Mouse (Mus musculus) MN1 (cell line): ENCODE data around the gene Nrd1.
A peak's percentile ranks its signal among the peaks of the same experiment; 100 is the strongest.

Experiments used
- DNase-seq: peaks from one replicate; pipeline ENCODE4 v3.0.0-alpha.2; 2016; ENCODE audit warnings: low spot score

Gene Nrd1

DNA sequence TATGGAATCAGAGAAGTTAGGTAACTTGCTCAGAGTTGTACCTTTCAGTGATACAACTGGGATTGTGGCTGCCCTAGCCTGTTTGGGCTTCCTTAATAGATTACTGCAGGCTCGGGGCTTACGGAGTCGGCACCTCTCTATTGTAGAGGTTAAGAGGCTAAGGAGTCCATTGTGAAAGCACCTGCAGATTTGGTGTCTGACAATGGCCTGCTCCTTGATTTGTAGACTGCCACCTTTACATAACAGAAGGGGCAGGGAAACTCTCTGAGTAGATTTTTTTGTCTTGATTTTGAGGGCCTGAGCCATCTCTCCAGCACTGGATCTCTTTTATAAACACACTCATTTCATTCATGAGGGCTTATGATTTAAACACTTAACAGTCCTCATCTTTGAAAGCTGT, 26.1 kb downstream of the Nrd1 start:
- no peak for DNase-seq

DNA sequence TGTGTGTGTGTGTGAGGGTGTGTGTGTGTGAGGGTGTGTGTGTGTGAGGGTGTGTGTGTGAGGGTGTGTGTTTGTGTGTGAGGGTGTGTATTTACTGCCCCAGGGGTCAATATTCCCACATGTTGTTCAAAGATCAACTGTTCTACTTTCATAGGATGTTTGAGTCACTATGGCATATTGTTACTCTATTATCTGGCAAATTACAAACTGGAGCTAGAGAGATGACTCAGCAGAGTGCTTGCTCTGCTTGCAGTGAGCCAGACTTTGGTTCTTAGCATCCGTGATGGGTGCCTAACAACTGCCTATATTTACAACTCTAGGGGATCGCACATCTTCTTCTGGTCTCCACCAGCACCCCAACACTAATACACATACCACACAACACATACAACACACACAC, 29.4 kb downstream of the Nrd1 start:
- DNase-seq, result peak; percentile 6

DNA sequence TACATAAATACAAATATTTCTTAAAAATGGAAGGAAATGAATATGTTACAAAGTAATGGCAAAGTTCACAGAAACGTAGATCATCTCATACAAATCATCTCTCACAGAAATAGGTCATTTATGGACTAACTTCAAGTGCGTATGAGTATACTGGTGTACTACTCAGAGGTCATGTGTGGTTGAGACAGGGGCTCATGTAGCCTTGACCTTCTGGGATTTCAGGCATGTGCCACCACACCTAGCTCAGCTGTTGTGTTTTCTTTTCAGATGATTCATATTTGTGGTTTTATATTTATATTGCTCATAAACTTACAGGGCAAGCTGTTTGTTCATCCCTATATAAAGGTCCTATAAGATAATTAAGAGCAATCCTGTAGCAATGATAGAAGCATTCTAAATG, 29.8 kb downstream of the Nrd1 start:
- DNase-seq, result no peak

DNA sequence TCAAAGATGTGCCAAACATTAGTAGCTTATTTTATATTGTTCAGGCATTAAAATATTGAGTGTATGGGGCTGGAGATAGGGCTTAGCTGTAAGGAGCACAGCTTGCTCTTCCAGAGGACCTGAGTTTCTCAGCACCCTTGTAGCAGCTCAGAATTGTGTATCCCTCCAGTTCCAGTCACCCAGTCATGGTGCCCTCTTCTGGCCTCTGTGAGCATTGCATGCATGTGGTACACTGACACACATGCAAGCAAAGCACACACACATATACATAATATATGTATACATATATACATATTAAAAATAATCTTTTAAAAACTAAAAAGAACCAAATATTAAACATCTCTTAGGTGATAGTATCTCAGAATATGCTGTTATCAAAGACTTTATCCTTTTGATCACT, 35.9 kb downstream of the Nrd1 start:
- DNase-seq, result no peak

DNA sequence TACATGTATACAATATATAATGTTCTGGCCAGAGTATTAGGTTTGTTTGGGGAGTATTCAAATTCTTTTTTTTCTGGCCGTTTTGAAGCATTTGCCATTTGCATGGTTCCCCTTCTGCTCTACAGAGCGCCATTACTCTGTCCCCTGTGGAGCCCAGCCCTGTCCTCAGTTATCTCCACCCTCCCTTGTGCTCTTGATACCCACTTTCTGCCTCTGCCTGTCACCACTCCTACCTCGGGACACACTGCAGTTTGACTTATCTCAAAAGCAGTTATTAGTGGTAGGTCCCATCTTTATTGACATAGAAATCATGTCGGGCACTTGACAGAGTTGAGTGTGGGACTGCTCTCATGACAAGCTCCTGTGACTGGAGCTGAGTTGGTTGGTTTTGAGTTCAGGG, 42.3 kb downstream of the Nrd1 start:
- DNase-seq, result no peak

GRCm38 (mm10) chr4:109043294-109043693, 42.8 kb downstream of the Nrd1 start:
- DNase-seq, result no peak

GRCm38 (mm10) chr4:109043756-109044155, 43.3 kb downstream of the Nrd1 start:
- DNase-seq, result no peak

GRCm38 (mm10) chr4:109048258-109048657, 47.8 kb downstream of the Nrd1 start:
- DNase-seq, result no peak

DNA sequence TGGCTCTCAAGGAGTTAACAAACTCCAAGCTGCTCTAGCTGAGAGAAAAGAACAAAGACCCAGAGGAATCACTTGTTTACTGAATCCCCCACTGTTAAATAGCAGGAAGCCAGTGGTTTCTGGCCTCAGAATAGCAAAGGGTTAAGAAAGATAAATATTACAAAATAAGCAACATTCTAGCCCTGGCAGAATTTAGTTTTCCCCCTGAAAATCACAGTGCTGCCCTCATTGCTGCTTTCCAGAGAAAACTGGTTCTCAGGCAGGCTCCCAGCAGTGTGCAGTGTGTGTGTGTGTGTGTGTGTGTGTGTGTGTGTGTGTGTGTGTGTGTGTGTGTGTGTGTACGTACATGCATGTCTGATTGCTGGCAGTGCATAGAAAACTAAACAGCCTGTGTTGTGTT, 51.8 kb downstream of the Nrd1 start:
- DNase-seq, result no peak

DNA sequence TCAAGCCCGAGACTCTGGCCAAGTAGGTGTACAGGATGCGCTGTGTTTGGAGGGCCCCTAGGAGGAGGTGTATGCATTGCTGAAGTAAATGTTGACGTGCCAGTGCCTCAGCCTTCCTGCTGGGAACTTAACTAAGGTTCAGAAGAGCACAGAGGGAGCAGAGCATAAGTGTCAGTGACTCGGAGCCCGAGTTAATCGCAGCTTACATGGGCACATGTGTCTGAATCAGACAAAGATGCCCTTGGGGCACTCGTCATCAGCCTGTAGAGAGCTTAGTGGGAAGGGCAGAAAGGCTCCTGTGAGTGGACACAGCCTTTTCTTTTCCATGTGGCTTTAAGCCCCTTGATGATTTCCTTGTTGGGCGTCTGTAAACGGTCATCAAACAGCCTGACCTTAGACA, 53.5 kb downstream of the Nrd1 start:
- no peak for DNase-seq

DNA sequence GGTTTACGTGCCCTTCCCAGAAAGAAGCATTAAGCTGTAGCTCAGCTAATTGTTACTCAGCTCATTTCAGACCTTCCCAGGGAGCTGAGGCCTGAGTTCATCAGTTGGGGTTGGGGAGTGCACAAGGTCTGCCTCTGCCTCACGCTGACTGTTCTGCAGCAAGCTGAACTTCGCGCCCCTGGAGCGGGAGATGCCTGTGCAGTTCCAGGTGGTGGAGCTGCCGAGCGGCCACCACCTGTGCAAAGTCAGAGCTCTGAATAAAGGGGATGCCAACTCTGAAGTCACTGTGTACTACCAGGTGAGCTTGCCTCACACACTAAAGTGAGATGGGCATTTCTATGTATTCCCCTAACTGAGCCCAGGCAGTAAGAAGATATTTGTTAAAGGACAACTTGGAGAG, 55.9 kb downstream of the Nrd1 start:
- DNase-seq, result no peak

DNA sequence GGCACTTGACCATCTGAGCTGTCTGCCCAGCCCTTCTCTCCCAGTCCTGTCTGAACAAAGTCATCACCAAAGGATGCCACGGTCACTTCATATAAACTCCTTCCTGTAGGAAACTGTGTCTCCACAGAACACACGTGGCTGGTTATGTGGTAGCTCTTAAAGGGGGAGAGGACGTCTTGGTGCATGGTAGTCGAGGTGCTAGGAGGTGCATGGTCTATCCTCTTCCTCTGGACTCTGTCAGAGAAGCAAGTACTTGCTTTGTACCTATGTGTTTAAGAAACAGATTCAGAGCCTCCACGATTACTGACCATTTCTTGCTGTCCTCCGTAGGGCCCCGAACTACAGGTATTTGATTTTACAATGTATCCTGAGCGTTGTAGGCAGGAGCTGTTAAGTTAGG, 57.2 kb downstream of the Nrd1 start:
- no peak for DNase-seq

- no peak for DNase-seq
Observed at GRCm38 (mm10) chr4:109059255-109059821, 58.9 kb downstream of the Nrd1 start.

DNA sequence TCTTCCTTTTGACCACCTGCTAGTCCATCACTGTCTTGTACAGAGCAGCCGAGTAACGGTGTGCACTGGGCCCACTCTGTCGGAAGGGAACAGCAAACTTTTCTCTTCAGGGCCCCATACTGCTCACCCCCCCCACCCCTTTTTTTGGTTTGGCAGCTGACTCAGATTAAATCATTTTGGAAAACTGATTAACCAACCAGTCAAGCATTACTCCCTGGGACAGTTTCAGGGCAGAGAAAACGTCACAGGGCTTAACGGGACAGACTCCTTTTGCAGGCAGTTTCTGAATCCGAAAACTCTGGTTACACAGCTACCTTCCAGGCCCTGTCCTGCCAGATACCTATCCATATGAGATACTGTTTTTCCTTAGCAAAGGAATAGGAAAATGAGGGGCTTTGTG, 64.5 kb downstream of the Nrd1 start:
- no peak for DNase-seq

DNA sequence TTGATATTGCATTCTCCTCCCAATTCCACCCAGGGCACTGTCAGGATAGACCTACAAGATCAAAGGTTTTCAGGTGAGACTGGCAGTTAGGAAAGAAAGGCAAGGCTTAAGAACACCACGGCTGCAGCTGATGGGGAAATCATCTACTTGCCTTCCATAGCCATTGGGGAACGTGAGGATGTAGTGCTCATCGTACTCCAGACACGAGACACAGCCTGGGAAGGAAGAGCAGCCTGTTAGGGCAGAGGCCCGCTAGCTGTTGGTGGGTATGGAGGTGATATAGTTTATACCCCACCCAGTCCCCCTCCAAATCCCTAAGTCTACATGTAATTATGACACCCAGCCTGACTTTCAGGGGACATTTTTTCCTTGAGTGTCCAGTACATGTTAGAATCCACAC, 65.3 kb downstream of the Nrd1 start:
- no peak for DNase-seq

- DNase-seq, result no peak
Observed at GRCm38 (mm10) chr4:109072891-109073290, 72.4 kb downstream of the Nrd1 start.

GRCm38 (mm10) chr4:109073296-109073695, 72.8 kb downstream of the Nrd1 start:
- DNase-seq, result no peak

GRCm38 (mm10) chr4:109078941-109079340, 78.5 kb downstream of the Nrd1 start:
- DNase-seq, result no peak

DNA sequence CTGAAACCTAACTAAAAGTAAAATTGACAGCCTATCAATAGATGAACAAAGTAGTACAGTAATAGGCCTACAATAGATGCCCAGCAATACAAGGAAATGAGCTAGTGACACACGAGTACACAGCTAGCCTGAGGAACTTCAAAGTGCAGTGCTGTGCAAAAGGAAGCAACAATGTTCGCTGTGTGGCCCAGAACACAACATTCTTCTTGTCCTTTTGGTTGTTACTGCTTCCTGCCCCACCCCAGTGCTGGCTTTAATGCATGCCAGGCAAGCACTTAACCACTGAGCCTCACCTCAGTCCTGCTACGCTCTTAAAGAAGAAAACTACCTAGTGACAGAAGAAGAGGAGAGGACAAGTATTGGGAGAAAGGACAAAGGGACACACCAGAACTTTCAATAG, 79.2 kb downstream of the Nrd1 start:
- no peak for DNase-seq

GRCm38 (mm10) chr4:109080118-109080517, 79.7 kb downstream of the Nrd1 start:
- no peak for DNase-seq

GRCm38 (mm10) chr4:109089171-109089570, 88.7 kb downstream of the Nrd1 start:
- no peak for DNase-seq

GRCm38 (mm10) chr4:109089999-109090398, 89.5 kb downstream of the Nrd1 start:
- no peak for DNase-seq

- DNase-seq, result peak; percentile 6
Observed at GRCm38 (mm10) chr4:109091241-109091777, 90.9 kb downstream of the Nrd1 start.

- DNase-seq, result no peak
Observed at GRCm38 (mm10) chr4:109092344-109092743, 91.9 kb downstream of the Nrd1 start.

DNA sequence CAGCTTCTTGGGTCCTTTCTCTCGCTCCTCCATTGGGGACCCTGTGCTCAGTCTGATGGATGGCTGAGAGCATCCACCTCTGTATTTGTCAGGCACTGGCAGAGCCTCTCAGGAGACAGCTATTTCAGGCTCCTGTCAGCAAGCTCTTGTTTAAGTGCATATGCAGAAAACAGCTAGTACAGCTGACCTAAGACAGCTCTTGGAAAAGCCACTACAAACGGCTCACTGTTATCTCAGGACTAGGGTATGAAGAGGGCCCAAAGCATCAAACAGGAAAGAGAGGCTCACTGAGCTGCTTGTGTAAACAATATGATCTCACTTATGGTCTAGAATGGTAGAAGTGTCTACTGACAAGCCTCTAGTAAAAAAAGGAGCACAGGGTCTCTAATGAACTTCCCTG, 93.8 kb downstream of the Nrd1 start:
- DNase-seq, result no peak
